ENCODE assay signal across 10 mouse cellular contexts in the genomic region with DNA sequence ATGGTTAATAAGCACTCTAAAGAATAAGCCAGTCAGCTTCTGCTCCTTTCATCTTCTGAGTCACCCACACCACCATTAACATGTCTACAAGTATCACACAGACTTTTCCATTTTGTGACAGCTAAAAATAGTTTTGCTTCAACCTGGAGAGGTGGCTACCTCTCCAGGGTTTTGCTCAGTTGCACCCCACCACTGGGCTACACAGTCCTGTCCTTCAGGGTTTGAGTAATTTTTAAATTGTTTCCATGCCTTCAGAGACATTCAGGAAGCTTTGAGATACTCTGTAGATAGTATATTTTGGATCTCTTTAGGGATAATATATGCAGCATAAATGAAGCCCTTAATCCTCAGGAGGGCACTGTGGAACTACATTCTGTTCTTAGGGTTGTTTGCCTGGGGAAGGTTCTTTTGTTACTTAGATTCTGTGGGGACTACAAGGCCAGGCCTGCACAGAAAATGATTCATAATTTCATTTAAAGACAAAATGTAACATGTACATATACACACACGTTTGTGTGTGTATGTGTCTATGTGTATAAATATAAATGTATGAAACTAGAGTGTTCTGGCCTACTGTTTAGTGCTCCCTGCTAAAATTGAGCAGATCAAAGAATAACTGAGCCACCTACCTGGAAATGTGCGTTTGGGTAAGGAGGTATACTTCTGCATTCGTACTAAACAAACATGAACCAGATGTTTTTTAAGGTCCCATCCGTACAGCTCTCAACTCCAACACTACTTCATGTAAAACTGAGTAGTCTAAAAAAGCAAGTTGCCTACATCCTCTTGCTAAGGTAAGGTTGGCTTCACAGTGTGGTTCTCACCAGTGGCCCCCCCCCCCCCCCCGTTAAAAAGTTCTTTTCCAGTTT. TPM values are rescaled to one million over a fixed set of nuclear protein-coding genes. Genes with fewer than 3 reads are reported as not detected.
A peak's percentile ranks its signal among the peaks of the same experiment; 100 is the strongest.
DNase-seq lines count a peak whose midpoint lies in the region; ATAC-seq and TF ChIP-seq lines count a peak whose summit lies in the region.
"Had no signal": no experiment of that assay in that cellular context is flagged by ENCODE, and none has a peak within 500 bp of the region (broad histone marks: within the 10 kb centered on the region; RNA-seq: fewer than 3 reads in every experiment).

No protein-coding gene starts in this region.

- no peaks in the 10 kb centered on the region for H3K9me3 ChIP-seq in kidney, postnatal 0 days (replicated peaks; ENCODE audit: low read length)
- H3K9me3 ChIP-seq: liver, embryonic 15.5 days had no signal

- 72% methylated on average over 5 of the region's 5 CpGs for WGBS in kidney, postnatal 0 days

- no peak overlapping the region for H3K27ac ChIP-seq in kidney, postnatal 0 days
- H3K27ac ChIP-seq: liver, embryonic 15.5 days had no signal

- H3K4me3 ChIP-seq in kidney, postnatal 0 days (replicated peaks; ENCODE audit: low read depth, low read length) = no peak overlapping the region
- H3K4me3 ChIP-seq: liver, embryonic 15.5 days had no signal

- ATAC-seq in kidney, postnatal 0 days (replicated peaks; ENCODE audit: low FRiP score, low read depth) = no peak

- TF ChIP-seq CTCF in kidney, postnatal 0 days (IDR thresholded peaks at IDR 0.05; ENCODE audit: low read depth) = peak; percentile 64

- H3K4me2 ChIP-seq in kidney, postnatal 0 days (ENCODE audit: low read length) = no peak overlapping the region
- H3K4me2 ChIP-seq: liver, embryonic 15.5 days had no signal

- no peaks in the 10 kb centered on the region for H3K36me3 ChIP-seq in kidney, postnatal 0 days (ENCODE audit: insufficient read depth, low read length)
- H3K36me3 ChIP-seq: liver, embryonic 15.5 days had no signal

- no peaks in the 10 kb centered on the region for H3K27me3 ChIP-seq in kidney, postnatal 0 days (ENCODE audit: insufficient read depth, low read length)

- no peak overlapping the region for H3K9ac ChIP-seq in kidney, postnatal 0 days (ENCODE audit: low read depth, low read length)
- H3K9ac ChIP-seq: liver, embryonic 15.5 days had no signal

- peak; percentile 24 for DNase-seq in embryo, embryonic 10 days (ENCODE audit: low spot score)
- DNase-seq in embryo, embryonic 9.5 days (ENCODE audit: extremely low spot score) = no peak
- peak; percentile 70 for DNase-seq in kidney, postnatal 0 days (ENCODE audit: low spot score)
- no peak for DNase-seq in kidney, postnatal 14 days
- peak; percentile 41 for DNase-seq in retina, postnatal 1 day
- no peak for DNase-seq in retina, embryonic 14.5 days (ENCODE audit: low spot score)
- DNase-seq in urinary bladder, postnatal 4 days (ENCODE audit: low spot score in 2 of 2) = no peak
- no peak for DNase-seq in cerebellum, postnatal 4 days (ENCODE audit: low spot score in 2 of 2)
- DNase-seq: kidney, adult 18-20 months had no signal

- peaks cover 3% of the 10 kb centered on the region; the same call in 1 of the 2 replicates for H3K4me1 ChIP-seq in kidney, postnatal 0 days (replicated peaks; ENCODE audit: insufficient read depth, low read length)

RNA-seq across cellular contexts. Expression of a gene that starts 5.8 kb away (rescaled TPM):
- 6.6 and 7.3 TPM in 2 replicates for polyA plus RNA-seq in kidney, postnatal 0 days (2015; fragmentation: Nextera tagmentation; extraction: Ambion mirVana)

Comparison
In these comparisons a context has a peak if more than half of its experiments do, and no peak if none do; other contexts are left out.
1. DNase-seq: peak in embryo, embryonic 10 days (single experiment), kidney, postnatal 0 days (single experiment) and retina, postnatal 1 day (single experiment); none in embryo, embryonic 9.5 days (single experiment), kidney, postnatal 14 days (single experiment), retina, embryonic 14.5 days (single experiment), urinary bladder, postnatal 4 days (0 of 2) and cerebellum, postnatal 4 days (0 of 2).